ENCODE assay signal across 8 mouse cellular contexts in genomic region chr3:95110911-95111726, GRCm38 (mm10). TPM values are rescaled to one million over a fixed set of nuclear protein-coding genes. Genes with fewer than 3 reads are reported as not detected.
DNase-seq lines count a peak whose midpoint lies in the region; ATAC-seq and TF ChIP-seq lines count a peak whose summit lies in the region.

Gene Vps72, plus strand, starts transcription at chr3:95111022.

- peak; percentile 77; the same call in 1 of the 2 replicates for TF ChIP-seq POLR2A in brain, embryonic 14.5 days (IDR thresholded peaks at IDR 0.05; ENCODE audit: borderline replicate concordance, extremely low read depth, insufficient read depth, insufficient read length, poor library complexity, severe bottlenecking)
- peak; percentile 64; the same call in 1 of the 2 replicates for TF ChIP-seq POLR2A in liver, adult 2 months (IDR thresholded peaks at IDR 0.05; ENCODE audit: extremely low read depth, insufficient read depth, low read length)
- TF ChIP-seq POLR2A in myocyte (IDR thresholded peaks at IDR 0.05; ENCODE audit: insufficient read length, low read depth), result peak; percentile 64

- peak within 1 kb of the TSS; percentile 97 for H3K27ac ChIP-seq in heart, embryonic 11.5 days (ENCODE audit: low read depth, low read length)
- peak within 1 kb of the TSS; percentile 98 for H3K27ac ChIP-seq in kidney, embryonic 16.5 days (ENCODE audit: low read length)
- H3K27ac ChIP-seq in liver, adult 2 months (replicated peaks; ENCODE audit: insufficient read depth, low read depth, low read length), result peak within 1 kb of the TSS; percentile 88

- peak within 1 kb of the TSS; percentile 85 for H3K9ac ChIP-seq in heart, embryonic 11.5 days (ENCODE audit: low read depth, low read length)
- H3K9ac ChIP-seq in kidney, embryonic 16.5 days (replicated peaks; ENCODE audit: low read length), result peak within 1 kb of the TSS; percentile 93
- peak within 1 kb of the TSS; percentile 81 for H3K9ac ChIP-seq in liver, adult 2 months (ENCODE audit: low read depth, low read length)

- no peak for TF ChIP-seq CTCF in C2C12 (IDR thresholded peaks at IDR 0.05; ENCODE audit: control insufficient read depth, insufficient read depth, insufficient read length)
- no peak for TF ChIP-seq CTCF in brain, embryonic 14.5 days (IDR thresholded peaks at IDR 0.05; ENCODE audit: borderline replicate concordance, extremely low read depth, insufficient read depth, insufficient read length)
- TF ChIP-seq CTCF in liver, adult 2 months (IDR thresholded peaks at IDR 0.05; ENCODE audit: low read depth, low read length), result no peak

- H3ac ChIP-seq in C2C12 (ENCODE audit: control insufficient read depth, insufficient read length, low read depth), result peak within 1 kb of the TSS; percentile 75
- H3ac ChIP-seq in myocyte (ENCODE audit: control insufficient read depth, insufficient read length), result peak within 1 kb of the TSS; percentile 5

- H3K79me2 ChIP-seq in C2C12 (ENCODE audit: control insufficient read depth, insufficient read depth) (peaks cover 41% of the 10 kb centered on the region), myocyte (ENCODE audit: control insufficient read depth, insufficient read depth) (peaks cover 30% of the 10 kb centered on the region)
- H3K79me2 ChIP-seq in liver, adult 2 months (ENCODE audit: control insufficient read depth, insufficient read depth, low read length), result peaks cover 5% of the 10 kb centered on the region; the same call in 1 of the 2 replicates

- H3K27me3 ChIP-seq in C2C12 (ENCODE audit: control insufficient read depth, insufficient read depth, insufficient read length) (no peaks in the 10 kb centered on the region), myocyte (ENCODE audit: control insufficient read depth, insufficient read depth, insufficient read length) (no peaks in the 10 kb centered on the region)
- H3K27me3 ChIP-seq in erythroblast, embryonic 14.5 days (ENCODE audit: control insufficient read depth), result no peaks in the 10 kb centered on the region
- no peaks in the 10 kb centered on the region for H3K27me3 ChIP-seq in heart, embryonic 11.5 days (ENCODE audit: control insufficient read depth, insufficient read depth, low read length)
- no peaks in the 10 kb centered on the region for H3K27me3 ChIP-seq in kidney, embryonic 16.5 days (ENCODE audit: insufficient read depth, low read length)
- H3K27me3 ChIP-seq in liver, adult 2 months (ENCODE audit: control insufficient read depth, insufficient read depth, low read length), result no peaks in the 10 kb centered on the region
- no peaks in the 10 kb centered on the region for H3K27me3 ChIP-seq in splenic B cell, adult 2 months (ENCODE audit: control insufficient read depth, insufficient read depth, low read length, poor library complexity, severe bottlenecking)

- peaks cover 28% of the 10 kb centered on the region for H3K79me3 ChIP-seq in C2C12 (ENCODE audit: low read depth)

- H3K4me1 ChIP-seq in erythroblast, embryonic 14.5 days (ENCODE audit: control insufficient read depth), result peaks cover 50% of the 10 kb centered on the region
- H3K4me1 ChIP-seq in heart, embryonic 11.5 days (ENCODE audit: control insufficient read depth, insufficient read depth, low read length), result peaks cover 8% of the 10 kb centered on the region
- H3K4me1 ChIP-seq in kidney, embryonic 16.5 days (ENCODE audit: insufficient read depth, low read length), result peaks cover 9% of the 10 kb centered on the region
- H3K4me1 ChIP-seq in liver, adult 2 months (ENCODE audit: control insufficient read depth, insufficient read depth, low read length), result no peaks in the 10 kb centered on the region

- H3K9me3 ChIP-seq in erythroblast, embryonic 14.5 days (ENCODE audit: control insufficient read depth, low read length), result no peaks in the 10 kb centered on the region
- no peaks in the 10 kb centered on the region for H3K9me3 ChIP-seq in heart, embryonic 11.5 days (replicated peaks; ENCODE audit: control insufficient read depth, low read length)
- no peaks in the 10 kb centered on the region for H3K9me3 ChIP-seq in kidney, embryonic 16.5 days (ENCODE audit: low read length)

- under 1% methylated on average over 54 of the region's 54 CpGs for WGBS in heart, embryonic 11.5 days (ENCODE audit: insufficient replicate concordance)
- under 1% methylated on average over 54 of the region's 54 CpGs for WGBS in kidney, embryonic 16.5 days
- WGBS in liver, adult 2 months, result 1% methylated on average over 54 of the region's 54 CpGs

- peak; percentile 46 for ATAC-seq in heart, embryonic 11.5 days (replicated peaks; ENCODE audit: insufficient number of reproducible peaks, low FRiP score, low TSS enrichment)
- peak; percentile 73 for ATAC-seq in kidney, embryonic 16.5 days (ENCODE audit: low FRiP score, low TSS enrichment)

- peak; percentile 98 for DNase-seq in brain, embryonic 14.5 days (ENCODE audit: low read depth)
- peak; percentile 92 for DNase-seq in liver, adult 2 months (ENCODE audit: extremely low read depth, low read depth, low spot score)
- DNase-seq in splenic B cell, adult 2 months (ENCODE audit: low read depth, low spot score), result peak; percentile 90

- peak within 1 kb of the TSS; percentile 62 for H3K4me2 ChIP-seq in heart, embryonic 11.5 days
- peak within 1 kb of the TSS; percentile 55 for H3K4me2 ChIP-seq in kidney, embryonic 16.5 days (replicated peaks; ENCODE audit: low read depth, low read length)
- H3K4me2 ChIP-seq in myocyte (ENCODE audit: low read depth), result peak within 1 kb of the TSS; percentile 63

- H3K36me3 ChIP-seq in C2C12 (ENCODE audit: control insufficient read depth, insufficient read depth) (peaks cover 19% of the 10 kb centered on the region), myocyte (ENCODE audit: control insufficient read depth, insufficient read depth) (no peaks in the 10 kb centered on the region)
- peaks cover 20% of the 10 kb centered on the region for H3K36me3 ChIP-seq in erythroblast, embryonic 14.5 days (ENCODE audit: control insufficient read depth)
- peaks cover 12% of the 10 kb centered on the region for H3K36me3 ChIP-seq in heart, embryonic 11.5 days (ENCODE audit: control insufficient read depth, insufficient read depth, low read length)
- peaks cover 6% of the 10 kb centered on the region; the same call in 1 of the 2 replicates for H3K36me3 ChIP-seq in kidney, embryonic 16.5 days (ENCODE audit: insufficient read depth, low read length)
- H3K36me3 ChIP-seq in liver, adult 2 months (ENCODE audit: control insufficient read depth, insufficient read depth, low read length), result peaks cover 5% of the 10 kb centered on the region; the same call in 1 of the 2 replicates
- no peaks in the 10 kb centered on the region; the same call in 1 of the 2 replicates for H3K36me3 ChIP-seq in splenic B cell, adult 2 months (ENCODE audit: control insufficient read depth, insufficient read depth, low read length, poor library complexity, severe bottlenecking)

- H3K4me3 ChIP-seq in C2C12 (ENCODE audit: insufficient read depth, poor library complexity, severe bottlenecking) (peak within 1 kb of the TSS; percentile 66), myocyte (peak within 1 kb of the TSS; percentile 73)
- peak within 1 kb of the TSS; percentile 94 for H3K4me3 ChIP-seq in erythroblast, embryonic 14.5 days (replicated peaks)
- peak within 1 kb of the TSS; percentile 70 for H3K4me3 ChIP-seq in heart, embryonic 11.5 days (ENCODE audit: low read depth, low read length)
- H3K4me3 ChIP-seq in kidney, embryonic 16.5 days (ENCODE audit: low read length), result peak within 1 kb of the TSS; percentile 85
- H3K4me3 ChIP-seq in liver, adult 2 months (ENCODE audit: insufficient read depth, low read depth, low read length), result peak within 1 kb of the TSS; percentile 83

TF ChIP-seq in C2C12, 6 proteins besides CTCF, POLR2A, EP300 and RAD21:
- TF ChIP-seq USF1 (IDR thresholded peaks at IDR 0.05; ENCODE audit: low read depth) (no peak), MAX (IDR thresholded peaks at IDR 0.05) (no peak), CEBPB (IDR thresholded peaks at IDR 0.05; ENCODE audit: low read depth) (no peak), MYOD1 (IDR thresholded peaks at IDR 0.05; ENCODE audit: control insufficient read depth, insufficient read length, low read depth) (no peak), FOSL1 (IDR thresholded peaks at IDR 0.05; ENCODE audit: insufficient read depth, low read length, poor library complexity, severe bottlenecking) (no peak), MYOG (IDR thresholded peaks at IDR 0.05; ENCODE audit: control insufficient read depth, extremely low read depth, insufficient read length) (no peak)

TF ChIP-seq in myocyte, 11 proteins besides CTCF, POLR2A, EP300 and RAD21:
- TF ChIP-seq MAX (IDR thresholded peaks at IDR 0.05; ENCODE audit: low read depth) (no peak), MYOD1 (IDR thresholded peaks at IDR 0.05; ENCODE audit: control insufficient read depth in 1 of 3, insufficient read length in 2 of 3, low read depth in 2 of 3) (no peak), CEBPB (IDR thresholded peaks at IDR 0.05; ENCODE audit: insufficient read depth, poor library complexity, severe bottlenecking) (0 out of 2 replicates have a peak, but pooled peaks have one; percentile 1), SRF (IDR thresholded peaks at IDR 0.05; ENCODE audit: control insufficient read depth, insufficient read length, low read depth) (peak; percentile 85), REST (IDR thresholded peaks at IDR 0.05; ENCODE audit: insufficient read depth, insufficient read length) (no peak), MYOG (IDR thresholded peaks at IDR 0.05; ENCODE audit: control insufficient read depth in 1 of 3, insufficient read depth in 1 of 3, insufficient read length in 2 of 3, low read depth in 2 of 3) (peak in 1 of 3 experiments; percentile 22), TCF12 (IDR thresholded peaks at IDR 0.05; ENCODE audit: insufficient read depth, poor library complexity, severe bottlenecking) (no peak), USF1 (IDR thresholded peaks at IDR 0.05; ENCODE audit: low read depth) (no peak), E2F4 (IDR thresholded peaks at IDR 0.05; ENCODE audit: insufficient read depth) (no peak), TCF3 (IDR thresholded peaks at IDR 0.05; ENCODE audit: insufficient read length, low read depth) (no peak), POLR2AphosphoS2 (IDR thresholded peaks at IDR 0.05; ENCODE audit: insufficient read length, low read depth) (peak; percentile 32)
TF ChIP-seq in myocyte: peak in this region for 4.

RNA-seq across cellular contexts. Expression of gene Vps72, which starts in this region (rescaled TPM):
- 83.4 TPM for polyA plus RNA-seq in C2C12 (2012; fragmentation: generic; extraction: Trizol)
- 159 and 173 TPM in 2 replicates for polyA plus RNA-seq in brain, embryonic 14.5 days (2012; rRNA removed)
- polyA plus RNA-seq in erythroblast, embryonic 14.5 days (2012), result 16.8 and 18.2 TPM in 2 replicates
- polyA plus RNA-seq in heart, embryonic 11.5 days (2014; fragmentation: Nextera tagmentation; extraction: Ambion mirVana), result 108 and 113 TPM in 2 replicates
- 184 and 185 TPM in 2 replicates for polyA plus RNA-seq in kidney, embryonic 16.5 days (2015; fragmentation: Nextera tagmentation; extraction: Ambion mirVana)
- 9.9 and 12.7 TPM in 2 replicates for total RNA-seq in liver, adult 2 months (2014; rRNA removed)
- 25.1 and 27.4 TPM in 2 replicates for polyA plus RNA-seq in liver, adult 2 months (2012; rRNA removed)
- 85.6 TPM for polyA plus RNA-seq in myocyte (2012; fragmentation: generic; extraction: Trizol)

Comparison
In these comparisons a context has a peak if more than half of its experiments do, and no peak if none do; other contexts are left out.
1. Peak in every context shown above with its lines: DNase-seq, ATAC-seq, H3K4me3 ChIP-seq and H3K27ac ChIP-seq.